Mouse (Mus musculus): ENCODE results near the gene Cdkl2.

DNA sequence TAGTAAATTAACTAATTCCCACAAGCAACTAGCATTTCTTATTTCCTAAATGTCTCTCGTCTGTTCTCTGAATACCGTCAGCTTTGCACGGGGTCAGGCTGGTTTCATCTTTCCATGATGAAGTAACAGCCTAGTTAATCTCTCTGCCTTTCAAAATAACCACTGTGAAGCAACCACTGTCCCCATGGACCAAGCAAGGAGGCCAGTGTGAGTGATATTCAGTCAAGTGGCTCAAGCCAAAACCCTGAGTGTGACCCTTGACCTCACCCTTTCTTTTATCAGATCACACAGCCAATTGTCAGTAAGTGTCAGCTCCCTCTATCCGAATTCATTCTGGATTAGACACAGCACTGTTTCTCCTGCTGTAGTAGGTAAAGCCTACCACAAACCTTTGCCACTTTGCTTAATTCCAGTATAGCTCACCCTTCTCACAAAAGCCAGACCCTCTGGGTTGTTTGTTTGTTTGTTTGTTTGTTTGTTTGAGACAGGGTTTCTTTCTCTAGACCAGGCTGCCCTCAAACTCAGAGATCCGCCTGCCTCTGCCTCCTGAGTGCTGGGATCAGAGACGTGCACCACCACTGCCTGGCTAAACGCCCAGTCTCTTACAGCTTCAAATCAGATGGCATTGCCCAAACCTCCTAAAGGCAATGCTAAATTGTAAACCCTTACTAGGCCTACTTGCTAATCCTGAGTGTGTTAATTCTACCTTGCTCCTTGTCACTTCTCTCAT, 42.3 kb upstream of the Cdkl2 start:
- TF ChIP-seq CTCF (IDR thresholded peaks at IDR 0.05; ENCODE audit: low read depth) (no peak), EP300 (IDR thresholded peaks at IDR 0.05; ENCODE audit: low read depth) (no peak)
